8 mouse cellular contexts compared by ENCODE assay signal in the genomic region with DNA sequence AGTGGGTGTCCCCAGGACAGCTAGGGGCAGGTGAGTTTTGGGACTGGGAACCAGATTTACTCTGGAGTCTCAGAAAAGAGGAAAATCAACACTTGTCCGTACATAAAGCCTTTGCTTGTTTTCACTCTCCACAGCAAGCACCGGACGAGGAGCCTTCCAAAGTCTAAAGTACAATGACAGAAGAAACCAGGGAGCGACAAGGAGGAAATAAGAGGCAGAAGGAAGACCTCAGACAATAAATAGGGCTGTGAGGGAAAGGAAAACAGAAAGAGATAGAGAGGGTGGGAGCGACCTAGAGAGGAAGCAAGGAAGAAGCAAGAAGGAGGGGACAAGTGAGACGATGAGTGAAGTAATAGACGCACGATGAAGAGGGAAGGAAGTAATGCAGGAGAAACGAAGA. TPM values are rescaled to one million over a fixed set of nuclear protein-coding genes. Genes with fewer than 3 reads are reported as not detected.
A peak's percentile ranks its signal among the peaks of the same experiment; 100 is the strongest.
DNase-seq lines count a peak whose midpoint lies in the region; ATAC-seq and TF ChIP-seq lines count a peak whose summit lies in the region.

No protein-coding gene starts in this region.

- TF ChIP-seq POLR2A in cerebellum, adult 2 months (IDR thresholded peaks at IDR 0.05; ENCODE audit: borderline replicate concordance, insufficient read depth, low read length): no peak

- peak overlapping the region; percentile 97 for H3K9ac ChIP-seq in embryonic facial prominence, embryonic 13.5 days

- DNase-seq in cerebellum, adult 2 months: no peak
- DNase-seq in cerebellum, adult 9-11 months: no peak
- DNase-seq in kidney, adult 11 months: peak; percentile 52
- DNase-seq in urinary bladder, adult 18-20 months (ENCODE audit: low spot score in 2 of 2): no peak
- no peak for DNase-seq in ovary, adult 18-20 months (ENCODE audit: low spot score)
- no peak for DNase-seq in spleen, postnatal 14 days (ENCODE audit: low spot score in 2 of 2)

- peaks cover 7% of the 10 kb centered on the region; the same call in 1 of the 2 replicates for H3K4me1 ChIP-seq in cerebellum, adult 2 months (ENCODE audit: control insufficient read depth, insufficient read depth, low read length)
- H3K4me1 ChIP-seq in embryonic facial prominence, embryonic 13.5 days: peaks cover 31% of the 10 kb centered on the region
- H3K4me1 ChIP-seq in megakaryocyte, embryonic 14.5 days: peaks cover 33% of the 10 kb centered on the region

- H3K27ac ChIP-seq in cerebellum, adult 2 months (ENCODE audit: insufficient read depth, low read length): peak overlapping the region; percentile 88; the same call in 1 of the 2 replicates
- peak overlapping the region; percentile 84 for H3K27ac ChIP-seq in embryonic facial prominence, embryonic 13.5 days

- no peak for TF ChIP-seq CTCF in cerebellum, adult 2 months (IDR thresholded peaks at IDR 0.05; ENCODE audit: borderline replicate concordance, insufficient read depth, low read depth, low read length)

- no peak for ATAC-seq in embryonic facial prominence, embryonic 13.5 days (ENCODE audit: insufficient number of reproducible peaks, insufficient read depth, low FRiP score, low TSS enrichment, low read depth)

- H3K4me2 ChIP-seq in embryonic facial prominence, embryonic 13.5 days: peak overlapping the region; percentile 90

- 57% methylated on average over 9 of the region's 9 CpGs for WGBS in cerebellum, adult 2 months
- WGBS in embryonic facial prominence, embryonic 13.5 days: 49% methylated on average over 9 of the region's 9 CpGs

- H3K27me3 ChIP-seq in cerebellum, adult 2 months (ENCODE audit: control insufficient read depth, insufficient read depth, low read length): no peaks in the 10 kb centered on the region
- H3K27me3 ChIP-seq in embryonic facial prominence, embryonic 13.5 days: no peaks in the 10 kb centered on the region
- peaks cover 45% of the 10 kb centered on the region for H3K27me3 ChIP-seq in megakaryocyte, embryonic 14.5 days (replicated peaks)

- H3K4me3 ChIP-seq in cerebellum, adult 2 months (replicated peaks; ENCODE audit: insufficient read depth, low read depth, low read length): peak overlapping the region; percentile 72
- peak overlapping the region; percentile 74 for H3K4me3 ChIP-seq in embryonic facial prominence, embryonic 13.5 days
- H3K4me3 ChIP-seq in megakaryocyte, embryonic 14.5 days (replicated peaks): peak overlapping the region; percentile 91

- peaks cover 8% of the 10 kb centered on the region; the same call in 1 of the 2 replicates for H3K36me3 ChIP-seq in embryonic facial prominence, embryonic 13.5 days
- no peaks in the 10 kb centered on the region for H3K36me3 ChIP-seq in megakaryocyte, embryonic 14.5 days (replicated peaks; ENCODE audit: low read length)

- no peaks in the 10 kb centered on the region for H3K9me3 ChIP-seq in embryonic facial prominence, embryonic 13.5 days
- no peaks in the 10 kb centered on the region; the same call in 1 of the 2 replicates for H3K9me3 ChIP-seq in megakaryocyte, embryonic 14.5 days

RNA-seq across cellular contexts. Expression of a gene that starts 0.5 kb away (rescaled TPM):
- polyA plus RNA-seq in cerebellum, adult 2 months (2012; rRNA removed): 101 and 106 TPM in 2 replicates
- polyA plus RNA-seq in embryonic facial prominence, embryonic 13.5 days (2015; fragmentation: Nextera tagmentation; extraction: Ambion mirVana): 88.8 and 97.7 TPM in 2 replicates
- 0.65 and 4.0 TPM in 2 replicates for polyA plus RNA-seq in megakaryocyte, embryonic 14.5 days (2012; ENCODE audit: insufficient read depth, low replicate concordance)

RNA-seq across cellular contexts. Expression of a gene that starts 26.2 kb away (rescaled TPM):
- 73.1 and 78.7 TPM in 2 replicates for polyA plus RNA-seq in cerebellum, adult 2 months (2012; rRNA removed)
- polyA plus RNA-seq in embryonic facial prominence, embryonic 13.5 days (2015; fragmentation: Nextera tagmentation; extraction: Ambion mirVana): 53.3 and 56.4 TPM in 2 replicates
- polyA plus RNA-seq in megakaryocyte, embryonic 14.5 days (2012; ENCODE audit: insufficient read depth, low replicate concordance): 78.5 and 142 TPM in 2 replicates

RNA-seq across cellular contexts. Expression of a gene that starts 38.2 kb away (rescaled TPM):
- polyA plus RNA-seq in cerebellum, adult 2 months (2012; rRNA removed): 2.1 and 2.5 TPM in 2 replicates
- 30.9 and 39.0 TPM in 2 replicates for polyA plus RNA-seq in embryonic facial prominence, embryonic 13.5 days (2015; fragmentation: Nextera tagmentation; extraction: Ambion mirVana)
- polyA plus RNA-seq in megakaryocyte, embryonic 14.5 days (2012; ENCODE audit: insufficient read depth, low replicate concordance): 0.79 and 1.7 TPM in 2 replicates

Comparison
In these comparisons a context has a peak if more than half of its experiments do, and no peak if none do; other contexts are left out.
1. RNA of a gene that starts 0.5 kb away (polyA plus RNA-seq): 101 to 106 TPM in cerebellum, adult 2 months and 88.8 to 97.7 TPM in embryonic facial prominence, embryonic 13.5 days; 0.65 to 4.0 TPM in megakaryocyte, embryonic 14.5 days; every median in the first group is over 10 times any median in the second.
2. Peak in every context shown above with its lines, with median percentiles within 50 percentile points of each other: H3K4me3 ChIP-seq.